Mouse (Mus musculus): ENCODE data around the gene Iqcf1.

The Iqcf1 gene

DNA sequence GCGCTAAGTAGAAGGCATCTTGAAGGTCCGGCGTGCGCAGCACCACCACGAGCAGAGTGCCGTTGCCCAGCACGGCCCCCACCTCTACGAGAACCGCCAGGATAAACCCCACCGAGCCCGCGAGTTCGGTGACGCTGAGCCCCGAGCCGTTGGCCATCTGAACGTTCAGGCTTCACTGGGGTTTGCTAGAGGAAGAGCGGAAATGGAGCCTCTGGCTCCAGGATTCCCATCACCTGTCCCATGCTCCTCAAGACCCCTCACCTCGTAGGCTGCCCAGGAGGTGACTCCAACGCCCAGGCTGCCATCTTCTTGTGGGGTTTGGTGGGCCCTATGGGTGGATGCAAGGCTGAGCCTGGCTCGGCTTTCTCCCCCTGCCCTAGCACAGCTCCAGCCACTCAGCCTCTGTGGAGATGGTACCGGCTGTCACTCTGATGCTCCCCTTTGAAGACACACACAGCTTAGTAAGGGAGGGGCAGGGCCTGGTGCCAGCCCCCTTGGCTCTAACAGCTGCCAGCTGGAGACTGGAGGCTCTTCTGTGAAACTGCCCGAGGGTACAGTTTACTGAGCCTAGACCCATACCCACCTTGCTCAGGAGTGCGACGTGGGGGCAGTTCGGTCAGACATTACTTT lies 34.1 kb upstream of the Iqcf1 start, which contains the start of gene Gpr62:
Gene Gpr62, minus strand, starts transcription at position 368 of the 630 bp plus-strand sequence.
- no peak for DNase-seq

DNA sequence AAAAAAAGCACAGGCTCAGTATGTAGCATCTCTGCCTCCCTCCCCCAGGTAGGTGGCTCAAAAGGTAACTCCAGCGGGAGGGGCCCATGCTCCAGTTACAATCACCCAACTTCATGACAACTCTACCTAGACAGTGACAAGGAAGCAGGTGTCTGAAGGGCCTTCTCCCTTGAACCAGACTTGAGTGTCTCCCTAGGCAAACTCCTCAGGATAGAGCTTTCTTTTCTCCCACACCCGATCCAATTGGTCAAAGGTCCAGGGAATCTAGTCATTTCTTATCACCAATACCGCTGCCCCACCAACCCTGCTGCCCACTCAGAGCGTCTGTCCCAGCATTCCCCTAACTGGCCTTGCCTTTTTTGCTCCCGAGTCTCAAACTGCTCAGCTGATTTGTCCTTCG lies 33.0 kb upstream of the Iqcf1 start:
- DNase-seq = no peak

DNA sequence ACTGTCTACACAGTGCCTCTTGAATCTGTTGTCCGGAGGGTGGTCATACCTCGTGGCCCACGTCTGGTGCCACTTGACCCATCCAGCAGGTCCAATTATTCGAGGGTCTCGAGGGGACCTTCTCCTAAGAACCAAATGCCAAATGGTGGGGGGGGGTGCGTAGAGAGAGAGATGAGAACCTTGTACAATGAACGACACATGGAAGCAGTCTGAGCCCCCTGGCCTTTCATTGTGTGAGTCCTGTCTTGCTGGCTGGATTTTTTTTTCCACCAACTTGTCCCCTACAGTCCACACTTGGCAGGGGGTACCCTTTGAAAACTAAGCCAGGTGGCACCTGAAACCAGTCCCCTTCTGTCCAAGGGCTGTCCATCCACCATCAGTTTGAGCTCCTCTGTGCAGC lies 32.0 kb upstream of the Iqcf1 start:
- DNase-seq = no peak

DNA sequence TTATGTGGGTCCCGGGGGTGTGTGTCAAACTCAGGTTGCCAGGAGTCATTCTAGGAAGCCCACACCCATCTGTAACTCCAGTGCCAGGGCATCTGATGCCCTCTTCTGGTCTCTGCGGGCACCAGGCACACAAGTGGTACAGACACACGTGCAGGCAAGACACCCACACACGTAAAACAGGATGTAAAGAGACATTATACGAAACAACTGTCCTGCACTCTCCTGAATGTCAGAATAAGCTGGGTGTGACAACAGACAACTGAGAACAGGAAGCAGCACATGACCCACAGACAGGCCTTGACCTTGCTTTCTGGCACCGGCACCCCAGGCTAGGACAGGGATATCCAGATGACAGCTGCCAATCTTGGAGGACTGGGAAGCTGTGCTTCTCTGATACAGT lies 30.4 kb upstream of the Iqcf1 start:
- DNase-seq = no peak

DNA sequence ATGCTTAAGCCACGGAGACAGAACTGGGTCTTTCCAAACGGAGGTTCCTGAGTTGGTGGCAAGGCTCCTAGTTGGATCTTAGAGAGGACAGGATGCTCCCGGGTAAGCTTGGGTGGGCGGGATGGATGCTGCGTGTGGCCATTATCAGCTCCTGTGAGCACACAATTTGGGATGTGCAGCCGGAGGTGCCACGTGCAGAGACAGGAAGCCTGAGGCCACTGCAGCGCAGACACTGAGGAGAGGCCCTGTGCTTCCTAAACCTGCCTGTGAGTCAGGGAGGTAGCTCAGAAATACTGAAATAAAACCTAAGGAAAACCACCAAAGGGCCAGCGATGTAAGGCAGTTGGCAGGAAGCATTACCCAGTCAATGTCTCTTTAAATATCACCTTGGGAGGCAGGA lies 30.0 kb upstream of the Iqcf1 start:
- DNase-seq = no peak

DNA sequence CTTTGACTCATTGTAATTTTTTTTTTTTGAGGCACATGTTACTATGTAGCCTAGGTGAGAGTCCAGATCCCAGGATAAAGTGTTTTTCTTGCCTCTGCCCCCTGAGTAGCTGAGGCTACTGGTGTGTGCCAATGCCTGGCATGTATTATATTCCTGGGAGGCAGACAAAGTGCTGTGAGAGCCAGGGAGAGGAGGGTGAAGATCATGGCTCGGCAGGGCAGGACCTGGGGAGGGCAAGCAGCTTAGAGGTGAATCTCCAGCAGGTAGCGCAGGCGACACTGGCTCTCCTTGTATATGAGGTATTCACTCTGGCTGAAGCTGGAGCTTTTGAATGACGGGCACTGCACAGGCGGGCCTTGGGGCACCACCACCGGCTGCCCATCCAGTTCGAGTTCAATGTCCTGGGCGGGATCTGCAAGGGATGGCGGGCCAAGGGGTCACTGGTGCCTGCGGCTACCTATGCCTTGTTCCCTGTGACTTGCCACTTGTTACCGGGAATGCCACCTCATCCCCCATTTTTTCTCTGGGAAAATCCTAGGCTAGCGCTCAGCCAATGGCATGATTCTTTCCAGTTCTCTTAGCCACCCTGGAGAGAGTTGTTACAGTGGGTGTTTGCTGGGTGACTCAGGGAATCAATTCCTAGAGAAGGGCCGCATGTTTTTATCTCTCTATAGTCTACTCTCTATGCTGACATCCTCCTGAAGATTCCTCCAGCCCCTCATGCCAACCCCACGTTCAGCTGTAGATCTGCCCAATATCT lies 28.6 kb upstream of the Iqcf1 start:
- DNase-seq = no peak

DNA sequence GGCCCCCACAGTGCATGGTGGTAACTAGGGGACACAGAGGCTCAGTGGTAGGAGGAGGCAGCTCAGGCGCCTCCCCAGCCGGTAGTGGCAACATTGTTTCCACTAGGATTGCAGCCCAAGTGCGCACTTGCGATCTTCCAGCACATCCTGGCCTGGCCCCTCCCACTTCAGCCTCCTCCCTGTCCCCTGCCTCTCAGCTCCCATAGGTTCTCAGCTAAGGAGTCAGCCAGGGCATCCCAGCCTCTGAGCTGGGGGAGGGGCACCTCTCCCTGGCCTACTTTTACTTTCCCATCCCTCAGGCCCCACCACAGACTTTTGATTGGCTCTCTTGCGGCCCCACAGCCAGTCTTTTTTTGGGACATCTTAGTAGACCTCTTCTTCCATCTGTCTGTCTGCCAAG lies 27.9 kb upstream of the Iqcf1 start:
- peak; percentile 68 for DNase-seq

DNA sequence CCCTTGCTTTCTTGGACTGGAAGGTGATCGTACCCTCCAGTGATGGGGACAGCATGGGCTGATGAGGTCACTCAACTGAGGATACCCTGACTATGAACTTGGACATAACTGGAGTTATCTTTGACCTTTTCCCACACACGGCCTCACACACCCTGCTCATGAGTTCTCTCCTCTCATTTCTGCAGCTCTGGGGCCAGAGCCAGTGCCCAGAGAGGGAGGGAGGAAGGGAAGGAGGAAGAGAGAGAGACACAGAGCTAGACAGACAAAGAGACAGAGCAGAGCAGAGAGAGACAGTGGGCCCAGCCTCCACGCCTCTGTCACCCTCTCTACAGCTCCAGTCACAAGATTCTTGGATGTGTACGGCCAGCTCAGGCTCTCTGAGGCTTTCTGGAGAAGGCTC lies 27.4 kb upstream of the Iqcf1 start:
- no peak for DNase-seq

DNA sequence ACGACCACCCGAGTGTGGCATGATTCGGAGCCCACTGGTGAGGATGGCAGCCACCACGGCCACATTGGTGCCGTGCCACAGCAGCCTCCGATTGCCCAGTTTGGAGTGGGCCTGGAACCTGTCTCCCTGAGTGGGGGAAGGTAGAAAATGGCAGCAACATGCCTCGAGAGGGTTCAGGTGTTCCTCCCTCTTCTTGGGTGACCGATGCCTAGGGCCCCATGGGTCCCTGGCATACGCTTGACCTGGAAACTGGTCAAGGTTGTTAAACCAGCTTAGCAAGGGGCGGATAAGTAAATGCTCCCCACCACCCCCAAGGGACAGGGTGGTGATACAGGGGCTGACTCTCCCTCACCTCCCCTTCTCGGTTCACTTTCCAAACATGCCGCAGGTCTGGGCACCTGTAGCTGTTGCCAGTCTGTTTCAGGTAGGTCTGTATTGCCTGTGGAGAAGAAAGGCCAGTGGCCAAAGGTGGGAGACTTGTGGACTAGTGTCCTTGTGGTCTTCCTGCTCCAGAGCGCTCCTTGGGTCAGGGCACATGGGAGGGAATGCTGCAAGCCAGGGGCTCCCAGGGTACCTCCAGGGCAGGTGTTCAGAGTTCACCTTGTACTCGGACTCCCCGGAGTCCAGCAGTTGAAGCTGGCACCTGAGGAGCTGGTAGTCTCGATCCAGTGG lies 26.6 kb upstream of the Iqcf1 start:
- DNase-seq = no peak

DNA sequence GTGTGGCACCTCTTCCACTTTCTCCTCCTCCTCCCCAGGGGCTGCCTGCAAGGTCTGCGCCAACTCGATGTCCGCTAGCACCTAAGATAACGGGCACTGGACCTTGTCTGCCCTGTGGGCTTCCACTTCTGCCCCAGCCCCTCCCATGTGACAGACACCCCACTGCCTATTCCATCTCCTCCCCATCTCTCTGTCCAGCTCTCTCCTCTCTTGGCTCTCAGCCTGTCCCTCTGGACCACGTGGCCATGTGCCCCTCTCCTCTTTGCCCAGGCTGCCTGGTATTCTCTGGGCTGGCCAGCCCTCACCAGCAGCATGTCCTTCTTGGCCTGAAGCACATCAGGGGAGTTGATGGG lies 26.0 kb upstream of the Iqcf1 start:
- DNase-seq = no peak

DNA sequence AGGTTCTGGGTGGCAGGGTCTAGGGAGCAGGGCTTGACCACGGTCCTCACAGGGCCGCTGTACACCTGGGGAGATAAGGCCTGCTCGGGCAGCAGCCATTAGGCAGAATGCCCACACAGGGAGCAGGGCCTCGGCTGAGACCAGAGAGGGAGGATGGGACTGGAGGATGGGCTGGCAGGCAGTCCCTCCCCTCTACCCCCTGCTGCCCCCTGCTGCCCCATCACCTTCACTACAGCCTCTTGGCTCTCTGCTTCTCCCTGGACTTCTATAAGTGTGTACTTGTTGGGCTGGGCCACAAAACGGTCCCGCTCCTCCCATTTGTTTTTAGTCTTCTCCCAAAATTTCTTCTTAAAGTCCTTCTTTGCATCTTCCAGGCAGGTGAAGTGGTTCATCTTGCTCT lies 25.3 kb upstream of the Iqcf1 start:
- DNase-seq = peak; percentile 78

DNA sequence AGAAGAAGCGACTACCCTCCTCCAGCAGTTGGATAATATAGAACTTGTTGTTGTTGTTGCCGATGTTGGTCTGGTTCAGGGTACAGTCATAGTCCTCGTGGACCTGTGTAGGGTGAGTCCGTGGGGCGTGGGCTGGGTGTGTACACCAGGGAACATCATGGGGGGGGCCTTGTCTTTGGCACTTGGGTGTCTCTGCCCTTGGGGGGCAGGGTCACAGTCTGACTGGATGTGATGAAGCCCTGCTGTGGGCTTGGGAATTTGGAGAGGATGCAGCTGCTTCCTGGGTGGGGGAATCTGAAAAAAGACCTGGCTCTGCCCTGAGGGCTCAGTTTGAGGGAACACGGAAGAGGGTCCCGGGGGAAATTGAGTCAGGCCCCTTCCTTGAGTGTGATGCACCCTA lies 24.7 kb upstream of the Iqcf1 start:
- peak; percentile 53 for DNase-seq

DNA sequence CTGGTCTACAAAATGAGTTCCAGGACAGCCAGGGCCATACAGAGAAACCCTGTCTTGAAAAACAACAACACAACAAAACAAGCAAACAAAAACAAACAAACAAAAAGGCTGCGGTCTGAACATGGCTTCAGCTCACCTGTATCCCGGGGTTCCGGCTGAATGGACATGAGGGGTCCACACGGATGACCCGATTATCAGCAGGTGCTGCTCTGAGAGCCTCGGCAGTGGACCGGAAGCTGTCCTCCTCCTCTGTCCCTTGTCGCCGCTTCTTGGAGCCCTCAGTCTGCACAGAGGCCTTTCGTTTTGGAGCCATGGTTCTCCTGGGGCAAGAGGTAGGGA lies 24.1 kb upstream of the Iqcf1 start, which contains the start of gene Rrp9:
Gene Rrp9, plus strand, starts transcription at position 301 of the 339 bp plus-strand sequence.
- peak; percentile 2 for DNase-seq

DNA sequence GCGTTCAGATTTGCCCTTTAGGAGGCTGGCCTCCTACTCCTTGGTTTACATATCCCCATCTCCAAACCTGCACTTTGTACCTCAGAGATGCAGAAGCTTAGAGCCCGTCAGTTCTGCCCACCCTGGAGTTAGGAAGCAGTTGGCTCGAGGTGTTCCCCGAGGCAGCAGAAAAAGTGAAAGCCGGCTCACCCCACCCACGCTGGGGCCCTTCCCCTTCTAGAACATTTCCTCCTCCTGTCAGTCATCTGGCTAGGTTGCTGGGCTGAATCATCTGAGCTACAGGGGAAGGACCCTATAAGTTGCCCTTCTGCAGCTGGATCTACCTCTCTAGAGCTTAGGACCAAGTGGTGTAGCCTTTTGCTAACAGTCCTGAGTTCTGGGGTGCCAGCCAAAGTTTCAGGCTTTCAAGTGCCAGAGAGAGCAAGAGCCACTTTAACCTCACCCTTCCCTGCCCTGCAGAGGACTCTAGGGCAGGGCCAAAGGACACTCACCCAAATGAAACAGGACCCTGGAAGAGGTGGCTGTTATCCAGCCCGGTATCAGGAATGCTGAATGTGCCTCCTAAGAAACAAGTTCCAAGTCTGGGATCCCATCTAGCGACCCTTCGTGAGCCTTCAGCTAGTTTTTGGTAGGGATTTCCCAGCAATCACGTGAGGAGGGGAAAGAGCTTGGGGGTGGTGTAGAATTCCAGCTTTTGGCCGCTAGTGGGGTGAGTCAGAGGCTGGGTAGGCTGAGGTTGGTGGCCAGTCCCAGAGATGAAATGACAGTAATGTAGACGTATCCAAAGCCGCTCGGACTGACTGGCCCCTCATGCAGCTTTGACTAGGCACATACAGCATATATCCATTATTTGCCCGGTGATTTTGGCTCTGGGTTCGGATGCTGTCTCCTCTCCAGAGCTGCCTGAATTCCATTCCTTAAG lies 23.5 kb upstream of the Iqcf1 start:
- peak; percentile 71 for DNase-seq

DNA sequence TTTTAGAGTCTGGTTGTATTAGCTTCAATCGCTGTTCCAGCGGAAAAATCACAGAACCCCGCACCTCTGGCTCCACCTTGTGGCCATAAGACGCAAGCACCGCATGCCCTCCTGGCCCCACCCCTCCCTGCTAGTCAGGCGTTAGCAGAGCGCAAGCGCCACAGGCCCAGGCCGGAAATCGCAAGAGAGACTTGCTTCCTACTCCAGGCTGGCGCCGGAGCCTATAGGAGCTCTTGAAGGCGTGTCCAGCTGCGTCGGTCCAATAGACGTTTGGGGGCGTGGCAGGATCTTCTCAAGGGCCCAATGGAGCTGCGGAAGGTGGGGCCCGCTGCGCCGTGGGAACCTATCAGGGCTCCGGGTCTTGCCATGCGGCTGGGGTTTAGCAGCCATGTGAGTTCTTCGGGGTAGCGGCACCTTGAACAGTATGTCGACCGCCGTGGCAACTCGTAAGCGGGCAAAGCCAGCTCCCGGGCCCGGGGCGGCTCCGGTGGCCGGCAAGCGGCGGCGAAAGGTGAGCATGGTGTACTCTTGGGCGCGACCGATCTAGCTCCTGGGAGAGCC lies 22.8 kb upstream of the Iqcf1 start, which contains the start of gene Parp3:
Gene Parp3, minus strand, starts transcription at position 26 of the 561 bp plus-strand sequence.
- peak; percentile 98 for DNase-seq

DNA sequence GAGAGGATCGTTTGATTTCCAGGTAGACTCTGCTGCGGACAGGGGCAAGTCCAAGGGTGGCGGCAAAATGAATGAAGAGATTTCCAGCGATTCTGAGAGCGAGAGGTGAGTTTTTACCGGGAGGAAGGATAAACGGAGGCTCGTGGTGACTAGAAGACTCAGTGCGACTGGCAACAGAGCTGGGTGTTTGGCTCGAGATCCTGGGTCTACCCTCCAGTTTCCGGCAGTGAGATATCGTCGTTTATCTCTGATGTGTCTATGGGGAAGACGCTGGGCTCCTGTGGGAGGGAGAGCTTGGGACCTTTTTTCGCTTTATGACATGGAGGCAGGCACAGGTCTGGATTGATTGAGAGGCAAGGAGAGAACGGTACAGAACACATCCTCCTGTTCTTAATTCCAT lies 22.1 kb upstream of the Iqcf1 start:
- no peak for DNase-seq

DNA sequence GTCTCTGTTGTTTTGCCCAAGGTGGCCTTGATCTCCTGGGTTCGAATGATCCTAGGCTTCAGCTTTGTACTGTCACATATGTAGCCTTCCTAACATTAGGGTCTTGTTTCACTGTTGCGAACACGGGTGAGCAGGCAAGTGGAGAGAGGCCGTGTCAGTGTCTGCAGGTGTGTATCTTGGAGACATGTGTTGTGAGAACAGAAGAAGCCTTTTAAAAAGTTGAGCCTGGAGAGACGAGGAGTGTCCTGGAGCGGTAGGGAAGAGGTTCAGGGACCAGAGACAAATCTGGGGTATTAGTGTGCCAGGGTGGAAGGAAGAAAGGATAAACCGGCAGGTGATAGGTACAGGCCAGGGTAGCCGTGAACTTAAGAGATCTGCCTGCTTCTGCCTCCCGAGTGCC lies 21.7 kb upstream of the Iqcf1 start:
- DNase-seq = no peak

DNA sequence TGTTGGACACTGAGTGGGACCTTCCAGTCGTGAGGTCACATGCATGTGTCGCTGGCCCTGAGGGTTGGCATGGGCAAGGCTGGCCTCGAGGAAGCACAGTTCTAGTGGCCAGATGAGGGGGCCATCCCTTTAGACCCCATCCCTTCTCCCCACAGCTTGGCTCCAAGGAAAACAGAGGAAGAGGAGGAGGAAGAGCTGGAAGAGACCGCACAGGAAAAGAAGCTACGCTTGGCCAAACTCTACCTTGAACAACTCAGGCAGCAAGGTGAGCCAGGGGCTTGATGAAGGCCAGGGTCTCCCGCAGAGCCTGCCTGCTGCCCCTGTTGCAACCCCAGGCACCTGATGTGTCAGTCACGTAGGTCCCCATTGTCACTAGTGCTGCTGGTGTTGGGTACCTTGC lies 19.2 kb upstream of the Iqcf1 start:
- DNase-seq = no peak

DNA sequence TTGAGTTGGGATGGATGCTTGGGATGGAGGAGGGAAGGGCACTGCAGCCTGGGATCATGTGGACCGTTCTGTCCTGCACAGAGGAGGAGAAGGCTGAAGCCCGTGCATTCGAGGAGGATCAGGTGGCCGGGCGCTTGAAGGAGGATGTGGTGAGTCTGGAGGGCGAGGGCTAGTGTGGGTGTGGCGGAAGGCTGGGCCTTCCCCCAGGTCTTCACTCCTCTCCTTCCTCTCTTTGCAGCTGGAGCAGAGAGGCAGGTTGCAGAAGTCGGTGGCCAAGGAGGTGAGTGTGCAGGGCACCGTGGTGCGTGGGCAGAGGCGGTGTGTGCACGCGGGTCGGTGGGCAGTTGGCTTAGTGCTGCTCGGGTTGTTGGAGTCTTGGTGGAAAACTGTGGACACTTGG lies 18.7 kb upstream of the Iqcf1 start:
- DNase-seq = no peak

DNA sequence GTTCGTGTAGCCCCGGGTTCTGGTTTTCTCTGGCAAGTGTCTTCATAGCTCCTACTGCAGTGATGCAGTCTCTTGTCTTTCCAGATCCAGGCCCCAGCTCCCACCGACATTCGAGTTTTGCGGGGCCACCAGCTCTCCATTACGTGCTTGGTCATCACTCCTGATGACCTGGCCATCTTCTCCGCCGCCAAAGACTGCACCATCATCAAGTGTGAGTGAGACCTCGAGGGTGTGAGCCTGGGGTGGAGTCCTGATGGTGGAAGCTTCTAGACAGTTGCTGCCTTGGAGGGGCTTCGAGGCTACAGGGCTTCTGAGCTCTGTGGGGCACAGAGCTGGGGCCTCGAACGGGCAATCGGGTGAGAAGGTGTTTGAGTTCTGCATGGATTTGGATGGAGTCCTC lies 18.1 kb upstream of the Iqcf1 start:
- DNase-seq = no peak

DNA sequence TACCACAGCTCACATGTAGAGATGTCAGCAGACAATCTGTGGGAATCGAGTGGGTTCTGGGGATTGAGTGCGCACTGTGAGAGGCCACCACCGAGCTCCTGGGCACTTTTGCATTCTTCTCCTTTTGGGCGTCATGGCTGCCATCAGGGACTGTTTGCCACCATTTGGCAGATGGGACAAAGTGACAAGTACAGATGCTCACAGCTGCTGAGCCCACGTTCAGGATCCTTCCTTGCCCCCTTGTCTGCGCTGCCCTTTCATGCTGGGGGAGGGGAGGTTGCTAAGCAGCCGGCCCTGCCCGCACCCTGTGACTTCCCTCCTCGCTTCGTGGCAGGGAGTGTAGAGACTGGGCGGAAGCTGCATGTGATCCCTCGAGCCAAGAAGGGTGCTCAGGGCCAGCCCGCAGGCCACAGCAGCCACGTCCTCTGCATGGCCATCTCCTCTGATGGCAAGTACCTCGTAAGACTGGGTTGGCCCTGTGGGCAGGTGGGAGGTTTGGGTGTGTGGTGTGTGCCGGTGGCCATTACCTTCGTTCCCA lies 17.1 kb upstream of the Iqcf1 start:
- no peak for DNase-seq

DNA sequence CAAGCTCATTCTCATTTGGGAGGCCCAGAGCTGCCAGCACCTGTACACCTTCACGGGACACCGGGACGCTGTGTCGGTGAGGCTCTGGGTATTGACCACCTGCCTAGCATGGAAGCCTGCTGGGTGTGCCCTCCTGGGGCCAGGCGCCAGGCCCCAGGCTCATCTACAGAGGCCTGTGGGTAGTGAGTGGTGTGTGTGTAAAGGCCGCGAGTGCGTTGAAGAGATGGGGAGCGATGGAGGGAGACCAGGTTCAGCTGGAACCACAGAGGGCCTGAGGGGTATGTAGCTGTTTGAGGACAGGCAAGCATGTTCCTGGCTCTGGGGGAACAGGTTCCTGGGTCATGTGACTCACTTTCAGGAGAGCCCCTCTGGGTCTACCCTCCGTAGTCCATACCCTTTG lies 16.6 kb upstream of the Iqcf1 start:
- DNase-seq = no peak

DNA sequence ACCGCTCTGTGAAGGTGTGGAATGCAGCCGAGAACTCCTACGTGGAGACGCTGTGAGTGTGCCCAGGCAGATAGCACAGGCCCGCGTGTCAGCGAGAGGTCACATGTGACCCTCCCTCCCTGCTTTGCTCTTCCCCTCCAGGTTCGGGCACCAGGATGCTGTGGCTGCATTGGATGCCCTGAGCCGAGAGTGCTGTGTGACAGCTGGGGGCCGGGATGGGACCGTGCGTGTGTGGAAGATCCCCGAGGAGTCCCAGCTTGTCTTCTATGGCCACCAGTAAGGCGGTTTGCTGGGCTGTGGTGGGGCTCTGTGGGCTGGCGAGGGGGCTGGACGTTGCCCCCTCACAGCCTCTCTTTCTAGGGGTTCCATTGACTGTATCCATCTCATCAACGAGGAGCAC lies 16.2 kb upstream of the Iqcf1 start:
- DNase-seq = no peak
